Mouse (Mus musculus): ENCODE results near the gene Pdf. TPM values are rescaled to one million over a fixed set of nuclear protein-coding genes. Genes with fewer than 3 reads are reported as not detected.
A peak's percentile ranks its signal among the peaks of the same experiment; 100 is the strongest.

Gene Pdf
- polyA plus RNA-seq (2014; fragmentation: Nextera tagmentation; extraction: Ambion mirVana): 43.5 and 44.8 TPM in 2 replicates

- ATAC-seq (ENCODE audit: insufficient read depth, low FRiP score, low TSS enrichment) (peak; percentile 83), DNase-seq (ENCODE audit: low spot score) (peak; percentile 80)
- H3K4me3 ChIP-seq (ENCODE audit: low read depth, low read length): peak within 1 kb of the TSS; percentile 83
- H3K9me3 ChIP-seq (ENCODE audit: control insufficient read depth, low read length): no peaks in the 10 kb centered on the region
- H3K4me1 ChIP-seq (ENCODE audit: control insufficient read depth, insufficient read depth, low read length): 0 out of 2 replicates have a peak, but pooled peaks cover 4% of the 10 kb centered on the region
- H3K27me3 ChIP-seq (ENCODE audit: control insufficient read depth, insufficient read depth, low read length): no peaks in the 10 kb centered on the region
- H3K36me3 ChIP-seq (ENCODE audit: control insufficient read depth, insufficient read depth, low read length): peaks cover 39% of the 10 kb centered on the region
- peak within 1 kb of the TSS; percentile 89 for H3K9ac ChIP-seq (ENCODE audit: low read length)
- H3K27ac ChIP-seq (ENCODE audit: low read depth, low read length): peak within 1 kb of the TSS; percentile 85
- WGBS: under 1% methylated on average over 76 of the region's 87 CpGs
- H3K4me2 ChIP-seq (ENCODE audit: low read depth): peak within 1 kb of the TSS; percentile 93
These were observed at the start of gene Pdf for GRCm38 (mm10) chr8:107048061-107048941. Gene Pdf (minus strand): TSS chr8:107048614.

GRCm38 (mm10) chr8:107096366-107097036 is 48.1 kb upstream of the Pdf start, which contains the start of gene Terf2:
Gene Terf2 (minus strand): TSS chr8:107096547.
- 4% methylated on average over 39 of the region's 39 CpGs for WGBS

GRCm38 (mm10) chr8:107095717-107096365 is 47.4 kb upstream of the Pdf start:
- Histone ChIP-seq H3K4me2 (ENCODE audit: low read depth) (peak overlapping the region; percentile 63), H3K9me3 (ENCODE audit: control insufficient read depth, low read length) (no peaks in the 10 kb centered on the region), H3K27me3 (ENCODE audit: control insufficient read depth, insufficient read depth, low read length) (no peaks in the 10 kb centered on the region), H3K4me3 (ENCODE audit: low read depth, low read length) (peak overlapping the region; percentile 88), H3K36me3 (ENCODE audit: control insufficient read depth, insufficient read depth, low read length) (0 out of 2 replicates have a peak, but pooled peaks cover 2% of the 10 kb centered on the region), H3K4me1 (ENCODE audit: control insufficient read depth, insufficient read depth, low read length) (peaks cover 10% of the 10 kb centered on the region), H3K27ac (ENCODE audit: low read depth, low read length) (peak overlapping the region; percentile 86), H3K9ac (ENCODE audit: low read length) (peak overlapping the region; percentile 72)
- WGBS: 1% methylated on average over 45 of the region's 53 CpGs
- ATAC-seq (ENCODE audit: insufficient read depth, low FRiP score, low TSS enrichment): no peak; the same call in 1 of the 2 replicates
- no peak for DNase-seq (ENCODE audit: low spot score)

More at GRCm38 (mm10) chr8:107096366-107097036, 48.1 kb upstream of the Pdf start, which contains the start of gene Terf2:
- DNase-seq (ENCODE audit: low spot score): peak; percentile 96
- Histone ChIP-seq H3K36me3 (ENCODE audit: control insufficient read depth, insufficient read depth, low read length) (no peaks in the 10 kb centered on the region), H3K27ac (ENCODE audit: low read depth, low read length) (peak within 1 kb of the TSS; percentile 86), H3K27me3 (ENCODE audit: control insufficient read depth, insufficient read depth, low read length) (no peaks in the 10 kb centered on the region), H3K9ac (ENCODE audit: low read length) (peak within 1 kb of the TSS; percentile 72), H3K4me2 (ENCODE audit: low read depth) (peak within 1 kb of the TSS; percentile 63), H3K4me1 (ENCODE audit: control insufficient read depth, insufficient read depth, low read length) (peaks cover 10% of the 10 kb centered on the region), H3K4me3 (ENCODE audit: low read depth, low read length) (peak within 1 kb of the TSS; percentile 88), H3K9me3 (ENCODE audit: control insufficient read depth, low read length) (no peaks in the 10 kb centered on the region)
- ATAC-seq (ENCODE audit: insufficient read depth, low FRiP score, low TSS enrichment): peak; percentile 96

GRCm38 (mm10) chr8:107090531-107090930 is 42.1 kb upstream of the Pdf start:
- ATAC-seq (ENCODE audit: insufficient read depth, low FRiP score, low TSS enrichment) (no peak), DNase-seq (ENCODE audit: low spot score) (no peak)
- Histone ChIP-seq H3K9me3 (ENCODE audit: control insufficient read depth, low read length) (no peaks in the 10 kb centered on the region), H3K4me1 (ENCODE audit: control insufficient read depth, insufficient read depth, low read length) (peaks cover 8% of the 10 kb centered on the region), H3K27me3 (ENCODE audit: control insufficient read depth, insufficient read depth, low read length) (no peaks in the 10 kb centered on the region), H3K4me3 (ENCODE audit: low read depth, low read length) (no peak overlapping the region), H3K27ac (ENCODE audit: low read depth, low read length) (no peak overlapping the region), H3K36me3 (ENCODE audit: control insufficient read depth, insufficient read depth, low read length) (peaks cover 14% of the 10 kb centered on the region), H3K9ac (ENCODE audit: low read length) (no peak overlapping the region), H3K4me2 (ENCODE audit: low read depth) (no peak overlapping the region)
- 98% methylated on average over 7 of the region's 7 CpGs for whole genome bisulfite sequencing

- Histone ChIP-seq H3K9ac (ENCODE audit: low read length) (no peak overlapping the region), H3K9me3 (ENCODE audit: control insufficient read depth, low read length) (no peaks in the 10 kb centered on the region), H3K4me3 (ENCODE audit: low read depth, low read length) (no peak overlapping the region), H3K27me3 (ENCODE audit: control insufficient read depth, insufficient read depth, low read length) (no peaks in the 10 kb centered on the region), H3K36me3 (ENCODE audit: control insufficient read depth, insufficient read depth, low read length) (peaks cover 14% of the 10 kb centered on the region), H3K4me2 (ENCODE audit: low read depth) (no peak overlapping the region), H3K27ac (ENCODE audit: low read depth, low read length) (no peak overlapping the region), H3K4me1 (ENCODE audit: control insufficient read depth, insufficient read depth, low read length) (no peaks in the 10 kb centered on the region)
- WGBS: 93% methylated on average over 5 of the region's 5 CpGs
- DNase-seq (ENCODE audit: low spot score): no peak
- ATAC-seq (ENCODE audit: insufficient read depth, low FRiP score, low TSS enrichment): no peak
These were observed 40.2 kb upstream of the Pdf start for GRCm38 (mm10) chr8:107088526-107089063.

- no peak for ATAC-seq (ENCODE audit: insufficient read depth, low FRiP score, low TSS enrichment)
- no peak for DNase-seq (ENCODE audit: low spot score)
- no peak overlapping the region for H3K27ac ChIP-seq (ENCODE audit: low read depth, low read length)
- no peak overlapping the region for H3K4me3 ChIP-seq (ENCODE audit: low read depth, low read length)
- H3K9me3 ChIP-seq (ENCODE audit: control insufficient read depth, low read length): no peaks in the 10 kb centered on the region
- H3K36me3 ChIP-seq (ENCODE audit: control insufficient read depth, insufficient read depth, low read length): peaks cover 14% of the 10 kb centered on the region
- no peaks in the 10 kb centered on the region for H3K4me1 ChIP-seq (ENCODE audit: control insufficient read depth, insufficient read depth, low read length)
- H3K27me3 ChIP-seq (ENCODE audit: control insufficient read depth, insufficient read depth, low read length): no peaks in the 10 kb centered on the region
- WGBS: 97% methylated on average over 5 of the region's 5 CpGs
- no peak overlapping the region for H3K4me2 ChIP-seq (ENCODE audit: low read depth)
- no peak overlapping the region for H3K9ac ChIP-seq (ENCODE audit: low read length)
These were observed 37.6 kb upstream of the Pdf start for GRCm38 (mm10) chr8:107086018-107086417.

GRCm38 (mm10) chr8:107085358-107085757 is 36.9 kb upstream of the Pdf start:
- Histone ChIP-seq H3K4me2 (ENCODE audit: low read depth) (no peak overlapping the region), H3K9ac (ENCODE audit: low read length) (no peak overlapping the region), H3K27me3 (ENCODE audit: control insufficient read depth, insufficient read depth, low read length) (no peaks in the 10 kb centered on the region), H3K27ac (ENCODE audit: low read depth, low read length) (no peak overlapping the region), H3K9me3 (ENCODE audit: control insufficient read depth, low read length) (no peaks in the 10 kb centered on the region), H3K36me3 (ENCODE audit: control insufficient read depth, insufficient read depth, low read length) (peaks cover 17% of the 10 kb centered on the region), H3K4me3 (ENCODE audit: low read depth, low read length) (no peak overlapping the region), H3K4me1 (ENCODE audit: control insufficient read depth, insufficient read depth, low read length) (no peaks in the 10 kb centered on the region)
- DNase-seq (ENCODE audit: low spot score) (no peak), ATAC-seq (ENCODE audit: insufficient read depth, low FRiP score, low TSS enrichment) (no peak)
- WGBS: 96% methylated on average over 16 of the region's 17 CpGs

GRCm38 (mm10) chr8:107076239-107076888 is 27.9 kb upstream of the Pdf start:
- Histone ChIP-seq H3K9ac (ENCODE audit: low read length) (no peak overlapping the region), H3K4me2 (ENCODE audit: low read depth) (no peak overlapping the region), H3K27ac (ENCODE audit: low read depth, low read length) (no peak overlapping the region), H3K4me3 (ENCODE audit: low read depth, low read length) (no peak overlapping the region), H3K4me1 (ENCODE audit: control insufficient read depth, insufficient read depth, low read length) (no peaks in the 10 kb centered on the region), H3K27me3 (ENCODE audit: control insufficient read depth, insufficient read depth, low read length) (no peaks in the 10 kb centered on the region), H3K36me3 (ENCODE audit: control insufficient read depth, insufficient read depth, low read length) (peaks cover 13% of the 10 kb centered on the region), H3K9me3 (ENCODE audit: control insufficient read depth, low read length) (no peaks in the 10 kb centered on the region)
- ATAC-seq (ENCODE audit: insufficient read depth, low FRiP score, low TSS enrichment) (no peak), DNase-seq (ENCODE audit: low spot score) (no peak)
- WGBS: 91% methylated on average over 7 of the region's 7 CpGs

Data from neural tube, embryonic 11.5 days (tissue).